Mouse (Mus musculus) CD4-positive helper T cell, adult 2 months (primary cell): ENCODE data around the gene Pde6h.

ENCODE experiments used
- DNase-seq: peaks from one replicate; pipeline ENCODE4 v3.0.0-alpha.2; 2012; ENCODE audit warnings: low read depth, missing footprints, low spot score

Gene Pde6h

DNA sequence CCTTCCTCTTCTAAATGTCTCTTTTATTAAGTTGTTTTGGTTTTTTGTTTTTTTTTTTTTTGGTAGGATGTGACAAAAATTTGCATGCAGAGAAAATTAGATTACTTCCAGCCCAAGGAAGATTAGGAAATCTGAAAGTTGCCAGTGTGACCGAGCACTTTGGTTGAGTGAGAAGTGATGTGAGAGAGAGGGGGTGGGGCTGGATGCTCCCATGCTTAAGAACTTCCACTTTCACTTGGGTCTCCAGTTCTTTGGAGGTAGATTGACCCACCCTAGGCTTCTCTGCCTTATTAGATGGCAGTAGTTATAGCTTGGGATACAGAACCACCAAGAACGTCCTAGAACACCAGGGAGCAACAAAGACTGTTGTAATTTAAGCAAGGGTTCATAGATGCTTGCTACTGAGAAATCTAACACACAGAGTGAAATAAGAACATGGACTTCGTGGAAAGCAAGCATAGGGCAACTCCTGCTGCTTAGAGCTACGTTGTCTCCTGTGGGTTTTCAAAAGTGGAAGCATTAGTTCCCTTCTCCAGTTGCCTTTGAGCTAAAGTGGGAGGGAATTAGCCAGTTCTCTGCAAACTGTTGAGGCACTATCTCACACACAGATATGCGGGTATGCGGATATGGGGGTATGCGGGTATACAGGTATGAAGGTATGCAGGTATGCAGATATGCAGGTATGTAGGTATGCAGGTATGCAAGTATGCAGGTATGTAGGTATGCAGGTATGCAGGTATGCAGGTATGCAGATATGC, 93.8 kb downstream of the Pde6h start:
- DNase-seq = no peak
